Mouse (Mus musculus) cortical plate, adult 2 months (tissue): ENCODE measurements around the gene Chn2.

Source experiments
- CTCF ChIP-seq: fragments of 200-500 bp; IDR thresholded peaks from 2 replicates; pipeline ENCODE4 v1.5.1; 2011; ENCODE audit warnings: mild to moderate bottlenecking, control low read depth, low read length; ENCODE audit not compliant: insufficient read depth; ENCODE audit errors: extremely low read depth
- POLR2A ChIP-seq: fragments of 200-500 bp; IDR thresholded peaks from 2 replicates; pipeline ENCODE4 v1.6.1; 2011; ENCODE audit warnings: mild to moderate bottlenecking, low read length, control low read depth; ENCODE audit not compliant: insufficient read depth; ENCODE audit errors: extremely low read depth

- TF ChIP-seq POLR2A (no peak), CTCF (no peak)
These were observed 132.0 kb downstream of the Chn2 start for GRCm38 (mm10) chr6:54171385-54171784.
